Mouse (Mus musculus) spleen, postnatal 10 days (tissue): Measurements from ENCODE around the gene Gm49373.
"Not testable (repeated sequence)": the region's sequence is repeated elsewhere in the genome, so short reads cannot be mapped to it uniquely, and the experiment has no call there.

Experiments
- DNase-seq, 2 experiments: peaks; one replicate each; pipeline ENCODE4 v3.0.0; 2021 to 2022; ENCODE audit warnings: low spot score in 2 of 2

Gm49373 gene

GRCm38 (mm10) chr9:21072641-21073040 lies 255 bp downstream of the Gm49373 start:
- DNase-seq: no peak

GRCm38 (mm10) chr9:21067006-21067684 lies 5.8 kb downstream of the Gm49373 start, which contains the start of gene Zglp1:
Gene Zglp1, minus strand, starts transcription at chr9:21067093.
- DNase-seq: peak in 1 of 2 experiments; percentile 16

GRCm38 (mm10) chr9:21062928-21063327 lies 10.0 kb downstream of the Gm49373 start:
- no peak for DNase-seq

DNA sequence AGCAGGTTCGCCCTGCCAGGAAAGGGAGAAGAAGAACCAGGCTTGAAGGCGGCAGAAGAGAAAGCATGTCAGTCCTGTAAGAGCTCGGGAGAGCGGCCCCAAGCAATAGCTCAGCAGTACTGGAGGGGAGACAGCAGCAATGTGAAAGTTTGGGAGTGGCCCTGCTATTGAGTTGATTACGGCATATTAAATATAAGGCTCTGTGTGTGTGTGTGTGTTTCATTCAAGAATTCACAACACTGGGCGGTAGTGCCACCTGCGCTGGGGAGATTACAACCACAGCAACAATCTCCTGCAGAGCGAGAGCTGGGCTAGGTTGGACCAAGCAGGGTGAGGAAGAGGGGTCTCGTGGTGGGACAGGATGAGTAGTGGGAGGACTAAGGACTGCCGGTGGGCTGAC lies 21.3 kb downstream of the Gm49373 start:
- peak in 1 of 2 experiments; percentile 31 for DNase-seq

DNA sequence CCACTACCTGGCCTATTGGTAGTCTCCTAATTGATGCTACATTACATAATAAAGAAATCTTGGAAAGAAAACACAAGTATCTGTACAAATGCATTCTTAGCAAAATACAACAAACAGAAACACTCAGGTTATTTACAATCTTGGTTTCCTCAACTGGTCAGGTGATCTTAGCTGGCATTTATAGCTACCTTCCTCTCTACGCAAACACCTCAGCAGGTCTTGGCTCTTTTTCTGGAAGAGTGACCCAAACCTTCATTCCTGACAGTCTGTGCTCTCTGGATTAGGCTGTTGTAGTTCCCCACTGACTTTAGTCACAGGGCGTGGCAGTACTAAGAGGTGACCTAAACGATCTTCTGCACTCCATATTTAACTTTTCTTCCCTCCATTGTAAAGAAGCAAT lies 27.7 kb downstream of the Gm49373 start:
- DNase-seq: no peak

DNA sequence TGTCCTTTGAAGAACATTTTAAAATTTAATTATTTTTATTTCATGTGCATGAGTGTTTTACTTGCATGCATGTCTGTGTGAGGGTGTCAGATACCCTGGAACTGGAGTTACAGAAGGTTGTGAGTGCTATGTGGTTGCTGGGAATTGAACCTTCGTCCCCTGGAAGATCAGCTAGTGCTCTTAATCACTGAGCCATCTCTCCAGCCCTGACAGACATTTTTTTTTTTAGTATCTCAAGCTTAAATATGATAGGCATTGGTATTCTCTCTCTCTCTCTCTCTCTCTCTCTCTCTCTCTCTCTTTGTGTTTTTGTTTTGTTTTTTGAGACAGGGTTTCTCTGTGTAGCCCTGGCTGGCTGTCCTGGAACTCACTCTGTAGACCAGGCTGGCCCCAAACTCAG lies 28.1 kb downstream of the Gm49373 start:
- not testable (repeated sequence) for DNase-seq

DNA sequence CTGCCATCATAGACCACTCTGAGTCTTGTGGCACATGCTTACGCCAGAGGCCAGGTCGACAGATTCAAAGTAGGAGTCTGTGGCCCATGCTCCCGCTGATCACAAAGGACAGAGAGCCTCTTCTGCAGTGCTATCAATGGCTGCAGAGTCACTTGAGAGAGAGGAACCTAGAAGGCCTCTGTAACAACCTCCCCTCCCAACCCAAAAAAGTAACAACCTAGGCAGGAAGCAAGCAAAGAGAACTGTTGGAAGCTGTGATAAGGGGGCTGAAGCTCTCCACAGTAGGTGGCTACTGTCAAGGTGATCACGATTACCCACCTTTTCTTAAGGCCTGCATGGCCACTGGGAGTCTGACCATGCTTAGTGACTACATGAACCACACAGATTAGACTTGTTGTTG lies 29.3 kb downstream of the Gm49373 start:
- DNase-seq: no peak

DNA sequence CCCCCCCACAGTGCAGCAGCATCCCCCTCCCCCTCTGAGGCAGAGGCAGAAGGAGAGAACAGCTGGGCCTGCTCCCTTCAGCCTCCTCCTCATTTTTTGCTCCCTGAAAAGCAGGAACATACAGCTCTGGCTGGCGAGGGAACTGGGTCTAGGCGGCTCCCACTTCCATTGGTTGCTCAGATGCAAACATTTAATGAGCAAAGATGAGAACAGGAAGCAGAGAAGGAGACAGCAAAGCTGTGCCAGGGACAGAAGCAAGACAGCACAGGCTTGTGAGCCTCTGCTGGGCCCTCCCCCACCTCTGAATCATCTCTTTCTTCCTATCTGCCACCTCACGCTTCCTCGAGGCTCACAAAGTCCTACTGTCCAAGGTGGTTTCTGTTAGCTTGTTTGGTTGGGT lies 31.6 kb downstream of the Gm49373 start:
- DNase-seq: no peak

DNA sequence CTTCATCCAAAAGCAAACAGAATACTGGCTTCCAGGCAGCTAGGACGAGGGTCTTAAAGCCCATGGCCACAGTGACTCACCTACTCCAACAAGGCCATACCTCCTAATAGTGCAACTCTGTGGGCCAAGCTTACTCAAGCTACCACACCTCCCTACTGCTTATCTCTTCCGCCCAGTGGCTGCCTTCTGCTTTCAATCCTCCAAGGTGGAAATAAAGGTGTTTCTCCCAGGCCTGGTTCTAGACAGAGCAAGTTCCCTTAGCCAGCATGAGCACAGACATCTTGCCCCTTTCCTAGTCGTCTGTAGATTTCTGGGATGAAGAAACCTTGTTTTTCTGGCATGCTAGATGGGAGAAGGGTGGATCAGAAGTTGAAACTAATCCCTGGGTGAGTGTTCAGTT lies 33.1 kb downstream of the Gm49373 start:
- DNase-seq: peak in 1 of 2 experiments; percentile 41

DNA sequence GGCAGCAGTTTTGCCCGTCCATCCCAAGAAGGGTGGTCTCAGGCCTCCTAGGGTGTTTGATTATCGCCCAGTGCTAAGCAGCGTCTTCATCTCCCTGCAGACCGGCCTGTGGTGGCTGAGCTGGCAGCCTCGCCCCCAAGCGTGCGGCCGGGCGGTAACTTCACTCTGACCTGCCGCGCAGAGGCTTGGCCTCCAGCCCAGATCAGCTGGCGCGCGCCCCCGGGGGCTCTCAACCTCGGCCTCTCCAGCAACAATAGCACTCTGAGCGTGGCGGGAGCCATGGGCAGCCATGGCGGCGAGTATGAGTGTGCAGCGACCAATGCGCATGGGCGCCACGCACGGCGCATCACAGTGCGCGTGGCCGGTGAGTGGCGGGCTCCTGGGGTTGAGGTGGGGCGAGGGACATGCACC lies 35.4 kb downstream of the Gm49373 start:
- DNase-seq: peak in 1 of 2 experiments; percentile 27

DNA sequence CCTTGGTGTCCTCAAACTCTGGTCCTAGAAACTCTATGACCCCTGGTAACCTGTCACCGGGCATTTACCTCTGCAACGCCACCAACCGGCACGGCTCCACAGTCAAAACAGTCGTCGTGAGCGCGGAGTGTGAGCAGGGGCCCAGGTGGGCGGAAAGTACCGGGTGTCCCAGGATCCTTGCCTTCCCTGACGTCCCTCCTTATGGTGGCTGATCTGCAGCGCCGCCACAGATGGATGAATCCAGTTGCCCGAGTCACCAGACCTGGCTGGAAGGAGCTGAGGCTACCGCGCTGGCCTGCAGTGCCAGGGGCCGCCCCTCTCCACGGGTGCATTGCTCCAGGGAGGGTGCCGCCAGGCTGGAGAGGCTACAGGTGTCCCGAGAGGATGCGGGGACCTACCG lies 36.2 kb downstream of the Gm49373 start:
- no peak for DNase-seq

DNA sequence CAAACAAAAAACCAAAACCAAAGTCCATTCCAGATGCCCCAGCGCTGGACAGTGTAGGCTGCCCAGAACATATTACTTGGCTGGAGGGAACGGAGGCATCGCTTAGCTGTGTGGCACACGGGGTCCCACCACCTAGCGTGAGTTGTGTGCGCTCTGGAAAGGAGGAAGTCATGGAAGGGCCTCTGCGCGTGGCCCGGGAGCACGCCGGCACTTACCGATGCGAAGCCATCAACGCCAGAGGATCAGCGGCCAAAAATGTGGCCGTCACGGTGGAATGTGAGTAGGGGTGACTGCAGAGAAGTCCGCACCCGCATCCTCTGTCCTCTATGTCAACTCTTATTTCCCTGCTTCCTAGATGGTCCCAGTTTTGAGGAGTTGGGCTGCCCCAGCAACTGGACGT lies 36.7 kb downstream of the Gm49373 start:
- no peak for DNase-seq

DNA sequence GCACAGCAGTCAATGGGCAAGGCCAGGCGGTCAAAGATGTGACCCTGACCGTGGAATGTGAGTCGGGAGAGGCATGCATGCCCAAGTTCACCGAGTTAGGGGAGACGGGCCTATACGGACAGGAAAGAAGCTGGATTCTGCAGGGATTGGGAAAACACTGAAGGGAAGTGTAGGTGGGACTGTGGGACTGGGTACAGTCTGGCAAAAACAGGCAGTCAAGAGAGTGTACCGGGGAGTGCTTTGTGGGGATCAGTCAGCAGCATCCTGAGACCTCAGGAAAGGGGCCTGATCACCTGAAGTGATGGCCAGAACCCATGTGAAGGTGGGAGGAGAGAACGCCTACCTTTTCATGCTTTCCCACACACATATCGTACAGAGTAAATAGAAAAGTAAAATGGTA lies 37.3 kb downstream of the Gm49373 start:
- no peak for DNase-seq

- DNase-seq: peak in 1 of 2 experiments; percentile 55
Measured at GRCm38 (mm10) chr9:21034481-21035085, 38.3 kb downstream of the Gm49373 start.

DNA sequence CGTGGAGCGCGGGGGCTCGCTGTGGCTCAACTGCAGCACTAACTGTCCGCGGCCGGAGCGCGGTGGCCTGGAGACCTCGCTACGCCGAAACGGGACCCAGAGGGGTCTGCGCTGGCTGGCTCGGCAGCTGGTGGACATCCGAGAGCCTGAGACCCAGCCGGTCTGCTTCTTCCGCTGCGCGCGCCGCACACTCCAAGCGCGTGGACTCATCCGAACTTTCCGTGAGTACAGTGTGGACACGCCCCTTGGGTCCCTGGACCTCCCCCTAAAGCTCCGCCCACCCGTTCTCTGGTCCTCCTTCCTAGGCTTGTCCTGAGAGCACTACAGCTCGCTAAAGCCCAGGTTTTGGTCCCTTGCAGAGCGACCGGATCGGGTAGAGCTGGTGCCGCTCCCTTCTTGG lies 39.8 kb downstream of the Gm49373 start:
- DNase-seq: peak; percentile 82 to 94

DNA sequence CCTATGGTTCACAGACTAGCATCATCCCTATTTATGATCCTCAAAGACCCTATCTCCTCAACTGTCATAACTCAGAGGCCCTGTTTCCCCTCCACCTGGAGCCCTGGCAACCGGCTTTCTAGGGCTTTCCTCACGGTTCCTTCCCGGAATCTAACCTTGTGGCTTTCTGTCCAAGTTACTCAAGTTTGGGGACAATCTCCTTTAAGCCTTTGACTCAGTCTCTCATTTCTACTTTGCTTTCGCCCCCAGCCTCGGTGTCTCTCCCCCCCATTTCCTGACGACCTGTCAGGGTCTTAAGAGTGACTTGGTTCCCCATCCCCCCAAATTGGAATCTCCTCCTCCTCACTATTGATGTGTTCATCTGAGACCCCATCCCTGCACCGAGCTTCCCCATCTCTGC lies 40.4 kb downstream of the Gm49373 start:
- no peak for DNase-seq

DNA sequence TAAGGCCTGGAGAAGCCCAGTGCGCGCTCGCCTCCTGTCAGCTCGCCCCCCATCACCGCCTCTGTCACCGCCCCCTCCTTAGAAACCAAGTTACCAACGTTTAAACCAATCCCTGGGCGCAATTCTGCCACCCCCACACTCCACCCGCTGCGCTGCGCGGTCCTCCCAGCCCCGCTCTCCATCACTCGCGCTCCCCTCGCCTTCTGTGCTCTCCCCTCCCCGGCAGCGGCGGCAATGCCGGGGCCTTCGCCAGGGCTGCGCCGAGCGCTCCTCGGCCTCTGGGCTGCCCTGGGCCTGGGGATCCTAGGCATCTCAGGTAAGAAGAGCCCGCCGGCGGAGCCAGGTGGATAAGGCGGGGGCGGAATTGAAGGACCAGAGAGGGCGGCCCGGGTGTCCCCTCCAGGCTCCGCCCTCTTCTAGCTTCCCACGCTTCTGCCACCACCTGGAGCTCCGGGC lies 41.0 kb downstream of the Gm49373 start, which contains the start of gene Icam5:
Gene Icam5 (plus strand): TSS at position 178 of the 456 bp plus-strand sequence.
- peak; percentile 65 to 66 for DNase-seq

DNA sequence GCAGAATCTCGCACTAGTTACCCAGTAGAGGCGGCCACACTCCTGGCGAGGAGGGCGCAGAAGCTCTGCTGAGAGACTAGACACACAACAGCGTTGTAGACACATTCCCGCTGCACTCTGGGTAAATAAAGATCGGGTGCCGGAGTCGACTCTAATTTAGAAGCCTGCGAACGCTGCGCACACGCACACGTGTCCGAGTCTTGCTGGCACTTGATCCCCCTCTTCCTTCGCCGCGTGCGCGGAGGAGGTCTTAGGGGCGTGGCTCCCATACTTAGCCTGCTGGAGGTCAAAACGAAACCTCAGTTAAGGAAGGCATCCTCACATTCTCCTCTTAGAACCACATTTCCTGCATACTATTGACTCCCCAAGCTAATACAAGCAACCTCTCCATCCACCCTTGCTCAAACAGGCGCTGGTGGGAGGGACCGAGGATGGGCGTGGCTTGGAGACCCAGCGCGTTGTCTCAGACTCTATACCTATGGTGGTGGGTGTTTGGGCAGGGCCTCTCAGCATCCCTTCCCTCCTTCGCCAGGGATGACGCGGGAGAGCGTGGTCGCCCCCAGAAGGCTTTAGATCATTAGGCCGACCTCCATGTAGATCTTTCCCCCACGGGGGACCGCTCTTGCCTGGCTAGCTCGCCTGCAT lies 41.5 kb downstream of the Gm49373 start:
- peak; percentile 68 to 70 for DNase-seq

DNA sequence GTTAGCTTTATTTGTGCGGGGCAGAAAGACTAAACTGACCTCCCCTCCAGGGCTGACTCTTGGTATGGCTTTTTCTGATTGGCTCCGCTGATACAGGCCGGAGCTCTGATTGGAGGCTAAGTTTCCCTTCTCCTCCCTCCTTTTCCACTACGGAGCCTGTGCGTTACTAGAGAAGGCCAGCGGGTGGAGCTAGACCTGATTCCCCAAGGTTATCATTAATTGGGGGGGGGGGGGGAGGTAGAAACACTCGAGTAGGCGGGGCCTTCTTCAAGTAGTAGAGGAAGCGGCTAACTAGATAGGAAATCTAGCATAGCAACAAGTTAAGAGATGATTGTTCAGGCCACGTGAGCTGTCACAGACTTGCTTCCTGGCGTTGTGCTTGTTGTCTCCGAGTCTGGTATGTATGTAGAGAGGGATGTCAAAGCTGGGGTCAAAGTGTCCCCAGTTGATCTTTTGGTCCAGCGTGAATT lies 42.1 kb downstream of the Gm49373 start:
- peak; percentile 83 to 94 for DNase-seq

DNA sequence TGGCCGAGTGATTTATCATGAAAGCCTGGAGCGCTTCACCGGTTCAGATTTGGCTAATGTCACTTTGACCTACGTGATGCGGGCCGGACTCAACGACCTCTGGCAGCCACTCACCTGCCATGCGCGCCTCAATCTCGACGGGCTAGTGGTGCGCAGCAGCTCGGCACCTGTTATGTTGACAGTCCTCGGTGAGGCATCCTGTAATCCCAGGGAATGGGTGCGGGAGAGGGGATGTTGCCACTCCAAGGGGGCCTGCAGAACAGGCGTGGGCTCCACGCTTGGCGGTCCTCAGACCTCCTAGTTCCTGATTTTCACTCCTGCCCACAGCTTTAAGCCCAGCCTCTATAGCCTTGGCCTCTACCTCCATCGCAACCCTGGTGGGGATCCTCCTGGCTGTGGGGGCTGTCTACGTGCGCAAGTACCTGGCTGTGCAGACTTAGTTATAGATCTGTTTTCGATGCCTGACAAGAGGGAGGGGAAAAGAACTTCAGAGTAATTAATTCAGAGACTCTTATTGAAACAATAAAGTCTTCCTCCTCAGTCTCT lies 42.8 kb downstream of the Gm49373 start:
- DNase-seq: peak in 1 of 2 experiments; percentile 63

GRCm38 (mm10) chr9:21029291-21030054 lies 43.4 kb downstream of the Gm49373 start, which contains the start of gene Icam4:
Gene Icam4, plus strand, starts transcription at chr9:21029373.
- peak; percentile 92 to 95 for DNase-seq
